Mouse (Mus musculus): ENCODE measurements around the gene Sorcs1. TPM values are rescaled to one million over a fixed set of nuclear protein-coding genes. Genes with fewer than 3 reads are reported as not detected.
A peak's percentile ranks its signal among the peaks of the same experiment; 100 is the strongest.

The Sorcs1 gene
- total RNA-seq, 2 experiments from 2014 or later: 0.27 to 0.43 TPM

GRCm38 (mm10) chr19:50569669-50570195, 108.7 kb downstream of the Sorcs1 start:
- intact Hi-C loops (cut with DNase I): no loop called here
- no peak for DNase-seq

- DNase-seq: no peak
- intact Hi-C loops (cut with DNase I): no loop called here
These were observed 112.1 kb downstream of the Sorcs1 start for GRCm38 (mm10) chr19:50566306-50566705.

GRCm38 (mm10) chr19:50558771-50559170, 119.7 kb downstream of the Sorcs1 start:
- DNase-seq: no peak
- intact Hi-C loops (cut with DNase I): no loop called here

GRCm38 (mm10) chr19:50534031-50534430, 144.4 kb downstream of the Sorcs1 start:
- DNase-seq: no peak
- intact Hi-C loops (cut with DNase I): no loop called here

GRCm38 (mm10) chr19:50527835-50528234, 150.6 kb downstream of the Sorcs1 start:
- intact Hi-C loops (cut with DNase I): no loop called here
- DNase-seq: no peak

- intact Hi-C loops (cut with DNase I): no loop called here
- no peak for DNase-seq
These were observed 152.4 kb downstream of the Sorcs1 start for GRCm38 (mm10) chr19:50526094-50526493.

- intact Hi-C loops (cut with DNase I): no loop called here
These were observed 156.5 kb downstream of the Sorcs1 start for GRCm38 (mm10) chr19:50521943-50522342.

GRCm38 (mm10) chr19:50515059-50515673, 163.3 kb downstream of the Sorcs1 start:
- no peak for DNase-seq
- intact Hi-C loops (cut with DNase I): no loop called here

More at GRCm38 (mm10) chr19:50521943-50522342, 156.5 kb downstream of the Sorcs1 start:
- no peak for DNase-seq

GRCm38 (mm10) chr19:50514309-50514830, 164.1 kb downstream of the Sorcs1 start:
- intact Hi-C loops (cut with DNase I): no loop called here
- DNase-seq: no peak

- intact Hi-C loops (cut with DNase I): no loop called here
These were observed 175.6 kb downstream of the Sorcs1 start for GRCm38 (mm10) chr19:50502816-50503215.

GRCm38 (mm10) chr19:50491121-50491520, 187.3 kb downstream of the Sorcs1 start:
- no peak for DNase-seq
- intact Hi-C loops (cut with DNase I): no loop called here

More at GRCm38 (mm10) chr19:50502816-50503215, 175.6 kb downstream of the Sorcs1 start:
- DNase-seq: no peak

GRCm38 (mm10) chr19:50490721-50491120, 187.7 kb downstream of the Sorcs1 start:
- no peak for DNase-seq
- intact Hi-C loops (cut with DNase I): no loop called here

GRCm38 (mm10) chr19:50489786-50490185, 188.7 kb downstream of the Sorcs1 start:
- intact Hi-C loops (cut with DNase I): no loop called here
- no peak for DNase-seq

- no peak for DNase-seq
- intact Hi-C loops (cut with DNase I): no loop called here
These were observed 190.0 kb downstream of the Sorcs1 start for GRCm38 (mm10) chr19:50488421-50488820.

GRCm38 (mm10) chr19:50487768-50488167, 190.7 kb downstream of the Sorcs1 start:
- DNase-seq: peak; percentile 2 to 3
- intact Hi-C loops (cut with DNase I): no loop called here

GRCm38 (mm10) chr19:50486345-50486744, 192.1 kb downstream of the Sorcs1 start:
- intact Hi-C loops (cut with DNase I): no loop called here
- DNase-seq: no peak

GRCm38 (mm10) chr19:50476774-50477173, 201.7 kb downstream of the Sorcs1 start:
- DNase-seq: no peak
- intact Hi-C loops (cut with DNase I): no loop called here

GRCm38 (mm10) chr19:50468592-50468991, 209.9 kb downstream of the Sorcs1 start:
- intact Hi-C loops (cut with DNase I): no loop called here
- no peak for DNase-seq

GRCm38 (mm10) chr19:50464811-50465210, 213.6 kb downstream of the Sorcs1 start:
- intact Hi-C loops (cut with DNase I): no loop called here
- DNase-seq: no peak

GRCm38 (mm10) chr19:50458581-50458980, 219.9 kb downstream of the Sorcs1 start:
- DNase-seq: no peak
- intact Hi-C loops (cut with DNase I): no loop called here

GRCm38 (mm10) chr19:50457275-50457892, 221.1 kb downstream of the Sorcs1 start:
- intact Hi-C loops (cut with DNase I): no loop called here
- no peak for DNase-seq

GRCm38 (mm10) chr19:50441099-50441498, 237.3 kb downstream of the Sorcs1 start:
- no peak for DNase-seq
- intact Hi-C loops (cut with DNase I): no loop called here
